Mouse (Mus musculus) liver, embryonic 13.5 days (tissue): ENCODE measurements around the gene Pnma3. TPM values are rescaled to one million over a fixed set of nuclear protein-coding genes. Genes with fewer than 3 reads are reported as not detected.
"Not testable (repeated sequence)": the region's sequence is repeated elsewhere in the genome, so short reads cannot be mapped to it uniquely, and the experiment has no call there.

Experiments used
- ATAC-seq: fragments of 200-750 bp; cut with Nextera tagmentation; 2 replicates; pipeline ENCODE4 v1.8.0; 2017; ENCODE audit warnings: low read depth, mild to moderate bottlenecking, moderate number of reproducible peaks, moderate library complexity
- DNase-seq: peaks from one replicate; pipeline ENCODE4 v3.0.0; 2022
- H3K27ac ChIP-seq: fragments of 300-500 bp; sonication (generic); 2 replicates; pipeline ENCODE4 v1.5.1; 2015; ENCODE audit warnings: moderate library complexity, mild to moderate bottlenecking, inconsistent platforms
- H3K27me3 ChIP-seq: fragments of 300-500 bp; sonication (generic); 2 replicates; pipeline ENCODE4 v1.6.1; 2015; ENCODE audit warnings: mild to moderate bottlenecking, inconsistent platforms
- H3K36me3 ChIP-seq: fragments of 300-500 bp; sonication (generic); 2 replicates; pipeline ENCODE4 v1.6.1; 2015; ENCODE audit warnings: mild to moderate bottlenecking, inconsistent platforms
- H3K4me1 ChIP-seq: fragments of 300-500 bp; sonication (generic); replicated peaks from 2 replicates; pipeline ENCODE4 v1.6.1; 2015; ENCODE audit warnings: inconsistent platforms
- H3K4me2 ChIP-seq: fragments of 300-500 bp; sonication (generic); 2 replicates; pipeline ENCODE4 v1.6.1; 2015; ENCODE audit warnings: inconsistent platforms, mild to moderate bottlenecking, moderate library complexity
- H3K4me3 ChIP-seq: fragments of 300-500 bp; sonication (generic); replicated peaks from 2 replicates; pipeline ENCODE4 v1.5.1; 2015; ENCODE audit warnings: mild to moderate bottlenecking, inconsistent platforms
- H3K9ac ChIP-seq: fragments of 300-500 bp; sonication (generic); 2 replicates; pipeline ENCODE4 v1.6.1; 2015; ENCODE audit warnings: mild to moderate bottlenecking, inconsistent platforms
- H3K9me3 ChIP-seq: fragments of 300-500 bp; sonication (generic); replicated peaks from 2 replicates; pipeline ENCODE4 v1.6.1; 2016; ENCODE audit warnings: inconsistent platforms
- WGBS: fragments of 180-500 bp; shearing (Covaris S2); methylation state at CpG from one replicate; pipeline ENCODE4 v1.1.7; 2015; ENCODE audit not compliant: insufficient replicate concordance; 5-methylcytosine and 5-hydroxymethylcytosine counted together
- polyA plus RNA-seq: library from polyadenylated mRNA; unstranded; fragments of >200 nt; fragmentation: Nextera tagmentation; extraction: Ambion mirVana; gene quantifications from 2 replicates; pipeline ENCODE4 v1.2.1, GENCODE M21; 2015

The Pnma3 gene
- not detected in 2 replicates for polyA plus RNA-seq

DNA sequence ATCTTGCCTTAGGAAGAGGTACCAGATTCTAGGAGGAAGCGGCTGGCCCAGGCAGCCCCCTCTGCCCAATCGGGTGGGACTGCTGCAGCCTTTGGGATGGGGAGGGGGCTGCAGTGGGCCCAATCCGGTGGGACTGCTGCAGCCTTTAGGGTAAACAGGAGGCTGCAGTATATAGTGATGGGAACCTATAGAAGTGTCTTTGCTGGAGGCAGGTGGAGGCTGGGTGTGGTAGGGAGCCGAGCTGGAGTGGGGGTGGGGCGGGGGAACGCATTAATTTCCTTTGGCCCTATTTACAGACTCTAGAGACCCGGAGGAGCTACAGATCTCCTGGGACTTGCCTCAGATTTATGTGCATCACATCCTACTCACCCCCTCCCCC lies at the start of gene Pnma3:
Gene Pnma3, plus strand, starts transcription at position 373 of the 379 bp plus-strand sequence.
- ATAC-seq (no peak), DNase-seq (no peak)
- Histone ChIP-seq H3K4me3 (no peak within 1 kb of the TSS), H3K9ac (no peak within 1 kb of the TSS), H3K4me2 (no peak within 1 kb of the TSS), H3K27ac (no peak within 1 kb of the TSS), H3K9me3 (no peaks in the 10 kb centered on the region), H3K36me3 (no peaks in the 10 kb centered on the region), H3K27me3 (peaks cover 14% of the 10 kb centered on the region; the same call in 1 of the 2 replicates), H3K4me1 (no peaks in the 10 kb centered on the region)
- WGBS, result 32% methylated on average over 7 of the region's 7 CpGs

DNA sequence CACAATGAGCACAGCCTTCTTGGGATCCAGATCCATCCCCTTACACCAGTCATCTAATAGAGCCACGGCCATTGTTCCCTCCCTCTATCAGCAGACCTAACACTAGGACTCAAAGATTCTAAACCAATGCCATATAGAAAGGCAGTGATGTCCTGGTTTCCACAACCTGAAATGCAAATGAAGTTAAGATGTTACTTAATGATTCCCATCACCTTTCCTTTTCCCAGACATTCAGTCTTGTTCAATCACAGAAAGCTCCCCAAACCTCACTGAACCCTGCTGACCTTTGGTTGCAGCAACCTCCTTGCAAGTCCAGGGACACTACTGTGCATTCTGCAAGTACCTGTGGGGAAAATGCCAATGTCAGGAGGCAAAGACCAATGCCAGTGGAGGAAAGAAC lies 27.6 kb upstream of the Pnma3 start, which contains the start of gene Pnma5:
Gene Pnma5, minus strand, starts transcription at position 101 of the 400 bp plus-strand sequence.
- Histone ChIP-seq H3K27ac (no peak within 1 kb of the TSS), H3K27me3 (no peaks in the 10 kb centered on the region), H3K4me2 (no peak within 1 kb of the TSS), H3K9me3 (no peaks in the 10 kb centered on the region), H3K9ac (no peak within 1 kb of the TSS), H3K4me1 (no peaks in the 10 kb centered on the region), H3K36me3 (no peaks in the 10 kb centered on the region), H3K4me3 (no peak within 1 kb of the TSS)
- no peak for ATAC-seq
- no peak for DNase-seq
- WGBS, result 52% methylated on average over 1 of the region's 1 CpGs

DNA sequence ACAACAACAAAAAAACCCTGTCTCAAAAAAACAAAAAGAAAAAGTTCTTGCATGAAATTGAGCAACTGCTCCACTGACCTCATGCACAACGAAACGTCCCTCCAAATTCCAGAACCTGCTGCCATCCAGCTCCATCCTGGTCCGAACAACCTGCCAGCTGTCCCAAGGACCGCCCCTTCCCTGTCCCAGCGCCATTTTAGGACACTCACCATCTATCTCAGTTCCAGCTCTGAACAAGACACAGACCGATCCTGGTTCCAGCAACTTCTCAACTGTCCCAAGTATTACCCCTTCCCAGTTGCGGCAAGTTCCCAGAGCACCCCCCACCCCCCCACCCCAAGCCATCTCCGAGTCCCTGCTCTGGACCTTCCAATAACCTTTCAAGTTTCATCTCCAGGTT lies 25.8 kb upstream of the Pnma3 start:
- DNase-seq (no peak), ATAC-seq (no peak)
- no peaks in the 10 kb centered on the region for H3K27me3 ChIP-seq
- H3K9me3 ChIP-seq, result no peaks in the 10 kb centered on the region
- H3K36me3 ChIP-seq, result no peaks in the 10 kb centered on the region
- no peaks in the 10 kb centered on the region for H3K4me1 ChIP-seq
- no peak overlapping the region for H3K9ac ChIP-seq
- H3K4me2 ChIP-seq, result no peak overlapping the region
- 64% methylated on average over 8 of the region's 8 CpGs for WGBS
- no peak overlapping the region for H3K27ac ChIP-seq
- H3K4me3 ChIP-seq, result no peak overlapping the region

DNA sequence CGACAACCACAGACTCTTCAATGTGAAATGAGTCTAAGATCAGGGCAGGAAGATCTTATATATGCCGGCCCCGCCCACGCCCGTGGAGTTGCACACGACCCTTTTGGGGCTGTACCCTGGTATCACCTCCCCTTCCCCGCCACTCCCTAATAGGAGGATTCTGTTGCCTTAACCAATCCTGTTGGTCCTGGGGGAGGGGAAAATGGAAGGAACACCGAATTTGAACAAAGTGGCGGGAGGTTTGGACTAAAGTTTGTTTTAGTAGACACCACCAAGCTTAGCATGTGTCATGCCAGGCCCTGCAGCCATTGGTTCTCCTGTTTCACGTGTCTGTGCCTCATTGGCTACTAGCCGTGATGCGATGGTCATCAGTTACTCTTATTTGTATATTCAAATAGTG lies 24.9 kb upstream of the Pnma3 start:
- H3K9me3 ChIP-seq, result no peaks in the 10 kb centered on the region
- H3K27ac ChIP-seq, result no peak overlapping the region
- H3K4me1 ChIP-seq, result no peaks in the 10 kb centered on the region
- ATAC-seq, result no peak
- H3K9ac ChIP-seq, result no peak overlapping the region
- WGBS, result 60% methylated on average over 12 of the region's 12 CpGs
- H3K27me3 ChIP-seq, result no peaks in the 10 kb centered on the region
- no peak overlapping the region for H3K4me2 ChIP-seq
- H3K4me3 ChIP-seq, result no peak overlapping the region
- no peak for DNase-seq
- no peaks in the 10 kb centered on the region for H3K36me3 ChIP-seq

DNA sequence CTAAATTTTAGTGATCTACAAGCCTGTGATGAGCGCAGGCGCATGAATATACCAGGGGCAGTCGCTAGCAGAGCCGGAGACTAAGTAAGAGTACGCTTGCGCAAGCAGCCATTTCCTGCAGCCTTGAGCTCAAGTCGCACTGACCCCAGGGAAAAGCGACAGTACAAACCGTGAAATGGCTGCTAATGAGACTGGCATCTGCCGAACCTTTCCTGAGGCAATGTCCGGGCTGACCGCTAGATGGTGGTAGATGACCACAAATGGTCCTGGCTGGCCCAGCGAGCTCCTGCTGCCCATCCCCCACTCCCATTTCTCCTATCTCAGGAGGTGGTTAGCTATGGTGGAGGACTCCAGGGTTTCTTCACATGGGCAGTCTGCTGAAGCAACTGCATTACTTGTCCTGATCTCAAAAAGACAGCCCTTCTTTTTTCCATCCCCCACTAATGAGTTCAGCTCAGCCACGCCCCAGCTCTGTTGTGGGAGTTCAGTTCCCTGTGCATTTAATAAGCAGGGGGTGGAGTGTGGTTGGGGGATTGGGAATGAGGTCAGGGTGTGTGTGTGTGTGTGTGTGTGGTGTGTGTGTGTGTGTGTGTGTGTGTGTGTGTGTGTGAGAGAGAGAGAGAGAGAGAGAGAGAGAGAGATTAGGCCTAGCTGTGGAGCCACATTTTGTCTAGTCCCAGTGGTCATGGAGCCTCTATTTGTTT lies 10.6 kb upstream of the Pnma3 start:
- Histone ChIP-seq H3K27me3 (no peaks in the 10 kb centered on the region), H3K9me3 (no peaks in the 10 kb centered on the region), H3K4me2 (peak overlapping the region; percentile 30; the same call in 1 of the 2 replicates), H3K27ac (no peak overlapping the region), H3K9ac (no peak overlapping the region), H3K4me3 (no peak overlapping the region), H3K4me1 (no peaks in the 10 kb centered on the region), H3K36me3 (no peaks in the 10 kb centered on the region)
- 16% methylated on average over 14 of the region's 14 CpGs for WGBS
- DNase-seq, result peak; percentile 70
- peak; percentile 84 for ATAC-seq

DNA sequence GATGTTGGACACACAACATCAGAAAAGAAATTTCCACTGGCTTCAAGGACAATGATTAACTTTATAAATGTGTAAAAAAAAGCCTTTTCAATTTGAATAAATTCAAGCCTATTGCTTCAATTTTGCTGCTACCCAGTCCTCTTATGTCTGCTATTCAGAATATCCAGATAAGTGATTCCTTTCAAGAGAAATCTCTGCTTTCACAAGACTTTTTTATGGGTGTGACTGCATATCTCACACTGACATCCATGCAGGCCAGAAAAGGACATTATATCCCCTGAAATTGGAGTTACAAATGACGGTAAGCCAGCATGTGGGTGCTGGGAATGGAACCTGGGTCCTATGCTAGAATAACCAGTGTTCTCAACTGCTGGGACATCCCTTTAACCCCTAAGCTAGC lies 3.1 kb upstream of the Pnma3 start:
- H3K9me3 ChIP-seq, result no peaks in the 10 kb centered on the region
- no peak overlapping the region for H3K4me3 ChIP-seq
- H3K36me3 ChIP-seq, result no peaks in the 10 kb centered on the region
- no peak overlapping the region for H3K4me2 ChIP-seq
- H3K27ac ChIP-seq, result no peak overlapping the region
- DNase-seq (no peak), ATAC-seq (no peak)
- H3K27me3 ChIP-seq, result peaks cover 14% of the 10 kb centered on the region; the same call in 1 of the 2 replicates
- no peak overlapping the region for H3K9ac ChIP-seq
- WGBS, result 46% methylated on average over 1 of the region's 1 CpGs
- no peaks in the 10 kb centered on the region for H3K4me1 ChIP-seq

DNA sequence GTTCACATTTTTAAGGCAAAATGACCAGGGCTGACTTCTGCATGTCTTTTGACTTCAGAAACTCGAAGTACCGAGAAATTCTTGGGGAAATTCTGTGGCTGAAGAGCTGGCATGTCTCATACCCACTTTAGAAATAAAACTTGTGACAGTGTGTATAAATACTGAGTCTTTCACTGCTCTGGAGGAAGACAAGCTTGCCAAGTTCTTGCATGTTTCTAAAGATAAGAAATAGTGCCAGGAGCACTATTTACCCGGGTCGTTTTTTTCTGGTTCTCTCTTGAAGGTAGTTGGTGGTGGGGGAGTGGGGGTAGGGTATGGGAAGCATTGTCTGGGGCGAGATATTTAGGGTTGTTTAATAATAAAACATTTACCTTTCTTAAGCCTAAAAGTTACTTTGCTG lies 2.3 kb upstream of the Pnma3 start:
- ATAC-seq (no peak), DNase-seq (no peak)
- Histone ChIP-seq H3K9me3 (no peaks in the 10 kb centered on the region), H3K27me3 (peaks cover 14% of the 10 kb centered on the region; the same call in 1 of the 2 replicates), H3K36me3 (no peaks in the 10 kb centered on the region), H3K9ac (no peak overlapping the region), H3K4me3 (no peak overlapping the region), H3K27ac (no peak overlapping the region), H3K4me2 (no peak overlapping the region), H3K4me1 (no peaks in the 10 kb centered on the region)
- 39% methylated on average over 5 of the region's 5 CpGs for WGBS

DNA sequence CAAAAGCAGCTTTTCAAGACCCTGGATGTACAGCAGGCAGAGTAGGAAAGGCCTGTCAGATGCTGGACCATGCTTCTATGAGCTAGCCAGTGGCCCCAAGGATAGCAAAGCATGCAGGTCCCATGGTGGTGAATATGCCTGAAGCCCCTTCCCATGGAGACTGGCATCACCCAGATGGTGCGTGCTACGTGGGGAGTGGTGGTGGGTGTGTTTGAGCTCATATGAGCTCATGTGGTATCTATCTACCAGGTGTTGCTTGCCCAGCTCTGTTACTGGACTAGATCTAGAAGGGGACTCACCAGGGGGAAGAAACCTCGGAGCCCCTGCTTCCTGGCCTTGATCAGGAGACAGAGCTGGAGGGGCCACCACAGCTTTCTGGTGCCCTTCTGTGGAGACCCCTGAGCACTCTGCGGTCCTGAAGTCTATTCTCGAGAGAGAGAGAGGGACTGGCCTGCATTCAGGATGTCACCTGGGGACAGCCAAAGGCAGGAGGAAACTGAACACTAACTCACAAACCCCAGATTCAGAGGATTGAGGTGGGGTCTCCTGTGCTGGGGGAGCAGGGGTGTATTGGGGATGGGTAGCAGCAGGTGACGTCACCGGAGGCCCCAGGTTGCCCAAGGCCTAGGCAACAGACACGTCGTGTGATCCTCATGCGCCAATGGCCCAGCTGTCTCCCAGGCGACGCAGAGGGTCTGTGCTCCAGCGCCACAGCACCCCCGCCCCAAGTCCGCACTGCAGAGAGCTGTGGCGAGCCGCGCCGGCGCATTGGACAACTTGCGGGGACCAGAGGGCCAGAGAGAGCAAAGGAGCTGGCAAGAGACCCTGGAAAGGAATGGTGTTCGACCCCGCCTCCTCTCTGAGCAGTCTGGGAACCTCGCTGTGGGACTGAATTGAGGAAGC lies 824 bp upstream of the Pnma3 start:
- DNase-seq (no peak), ATAC-seq (no peak)
- H3K4me2 ChIP-seq, result no peak overlapping the region

DNA sequence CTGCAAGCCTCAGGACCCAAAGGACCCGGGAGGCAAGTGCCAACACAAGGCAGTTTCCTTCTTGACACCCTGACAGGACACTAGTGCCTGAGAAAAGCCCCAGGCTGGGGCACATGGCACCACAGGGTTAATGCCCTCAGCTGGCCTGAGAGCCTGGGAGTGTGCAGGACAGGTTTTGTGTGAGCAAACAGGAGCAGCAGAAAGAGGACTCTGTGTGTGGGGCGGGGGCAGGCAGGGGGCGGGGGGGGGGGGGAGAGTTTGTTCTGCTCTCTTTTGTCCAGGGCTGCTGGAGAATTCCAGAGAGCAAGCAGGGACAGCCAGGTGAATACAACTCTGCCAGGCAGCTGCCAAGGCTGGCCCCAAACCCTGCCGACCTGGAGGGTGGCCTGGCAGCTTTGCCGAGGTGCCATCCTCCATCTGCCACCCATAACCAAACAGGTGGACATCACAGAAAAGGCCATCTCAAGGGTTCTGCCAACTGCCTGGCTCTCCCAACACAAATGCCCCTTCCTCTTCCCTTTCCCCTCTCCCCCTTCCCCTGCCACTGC lies 2.3 kb downstream of the Pnma3 start:
- not testable (repeated sequence) for ATAC-seq, H3K4me3 ChIP-seq, H3K27ac ChIP-seq, H3K9me3 ChIP-seq, H3K4me1 ChIP-seq, H3K4me2 ChIP-seq, H3K36me3 ChIP-seq, DNase-seq, H3K9ac ChIP-seq
- H3K27me3 ChIP-seq, result peaks cover 14% of the 10 kb centered on the region; the same call in 1 of the 2 replicates
- WGBS, result 52% methylated on average over 2 of the region's 5 CpGs

More for the DNA sequence above, 824 bp upstream of the Pnma3 start:
- Histone ChIP-seq H3K27ac (no peak overlapping the region), H3K4me3 (no peak overlapping the region), H3K4me1 (no peaks in the 10 kb centered on the region), H3K36me3 (no peaks in the 10 kb centered on the region), H3K27me3 (peaks cover 14% of the 10 kb centered on the region; the same call in 1 of the 2 replicates), H3K9me3 (no peaks in the 10 kb centered on the region), H3K9ac (no peak overlapping the region)
- 35% methylated on average over 24 of the region's 24 CpGs for WGBS

DNA sequence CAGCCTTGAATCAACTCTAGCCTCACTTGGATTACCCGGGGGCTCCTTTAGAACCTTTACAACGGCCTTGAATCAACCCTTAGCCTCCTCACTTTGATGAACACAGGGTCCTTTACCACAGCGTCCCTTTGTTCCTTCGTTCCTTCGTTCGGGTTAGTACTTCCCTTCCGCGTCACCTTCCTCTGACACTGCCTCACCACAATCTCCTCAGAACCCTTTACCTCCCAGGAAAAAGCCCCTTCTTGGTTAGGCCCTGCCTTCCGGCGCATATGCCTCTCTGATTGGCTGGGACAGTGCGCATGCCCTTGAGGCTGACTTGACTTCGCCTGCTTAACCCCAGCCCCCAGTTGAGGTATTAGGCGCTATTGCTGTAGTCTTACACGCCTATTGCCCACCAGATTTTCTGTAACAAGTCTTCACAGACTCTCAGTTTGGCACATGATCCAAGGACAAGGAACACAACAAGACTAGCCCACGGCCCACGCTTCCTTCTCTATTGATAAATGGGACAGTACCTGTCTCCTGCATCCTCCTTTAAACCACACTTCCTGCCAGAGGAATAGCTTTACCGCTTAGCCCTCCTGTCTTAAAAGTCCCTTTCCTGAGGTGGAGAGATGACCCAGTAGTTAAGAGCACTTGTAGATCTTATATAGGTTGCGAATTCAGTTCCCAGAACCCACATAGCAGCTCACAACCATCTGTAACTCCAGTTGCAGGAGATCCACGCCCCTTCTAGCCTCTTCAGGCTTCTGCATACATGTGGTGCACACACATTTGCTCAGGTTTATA lies 17.9 kb downstream of the Pnma3 start, which contains the start of gene Xlr4a:
Gene Xlr4a, minus strand, starts transcription at position 212 of the 789 bp plus-strand sequence.
- H3K27ac ChIP-seq, H3K9me3 ChIP-seq, ATAC-seq, H3K9ac ChIP-seq, DNase-seq, H3K4me2 ChIP-seq, H3K27me3 ChIP-seq, H3K36me3 ChIP-seq, H3K4me3 ChIP-seq, H3K4me1 ChIP-seq: not testable (repeated sequence)
- 47% methylated on average over 19 of the region's 19 CpGs for WGBS
